Mouse (Mus musculus) heart, postnatal 25 days (tissue): Measurements from ENCODE around the gene Bdkrb2. TPM values are rescaled to one million over a fixed set of nuclear protein-coding genes. Genes with fewer than 3 reads are reported as not detected.
A peak's percentile ranks its signal among the peaks of the same experiment; 100 is the strongest.

Experiments used
- DNase-seq: peaks from one replicate; pipeline ENCODE4 v3.0.0; 2022; ENCODE audit warnings: low spot score
- intact Hi-C: fragments of 180-260 bp; cut with DNase I; formaldehyde crosslinking; loops from one replicate; pipeline ENCODE4 v1.15.1; 2025
- total RNA-seq, 2 experiments: library from RNA; stranded (reverse); gene quantifications; 2 replicates each; pipeline ENCODE4 v1.2.3; 2021

Gene Bdkrb2
- total RNA-seq, 2 experiments from 2014 or later, result 0.59 to 0.88 TPM

- DNase-seq, result no peak
- intact Hi-C loops, result no loop called here
Observed at GRCm38 (mm10) chr12:105580490-105580889, 17.5 kb downstream of the Bdkrb2 start.

- intact Hi-C loops, result no loop called here
- no peak for DNase-seq
Observed at GRCm38 (mm10) chr12:105582486-105582885, 19.5 kb downstream of the Bdkrb2 start.

- no peak for DNase-seq
- intact Hi-C loops, result no loop called here
Observed at GRCm38 (mm10) chr12:105583484-105583883, 20.5 kb downstream of the Bdkrb2 start.

- intact Hi-C loops, result loop anchor here (1.0 to 2.0 kb wide), 2 partner anchors 20 to 87 kb away; no protein-coding TSS in a partner anchor
Observed at GRCm38 (mm10) chr12:105584851-105585250, 21.8 kb downstream of the Bdkrb2 start.

GRCm38 (mm10) chr12:105587526-105587925 is 24.5 kb downstream of the Bdkrb2 start:
- intact Hi-C loops, result no loop called here

More at GRCm38 (mm10) chr12:105584851-105585250, 21.8 kb downstream of the Bdkrb2 start:
- DNase-seq, result peak; percentile 37

DNA sequence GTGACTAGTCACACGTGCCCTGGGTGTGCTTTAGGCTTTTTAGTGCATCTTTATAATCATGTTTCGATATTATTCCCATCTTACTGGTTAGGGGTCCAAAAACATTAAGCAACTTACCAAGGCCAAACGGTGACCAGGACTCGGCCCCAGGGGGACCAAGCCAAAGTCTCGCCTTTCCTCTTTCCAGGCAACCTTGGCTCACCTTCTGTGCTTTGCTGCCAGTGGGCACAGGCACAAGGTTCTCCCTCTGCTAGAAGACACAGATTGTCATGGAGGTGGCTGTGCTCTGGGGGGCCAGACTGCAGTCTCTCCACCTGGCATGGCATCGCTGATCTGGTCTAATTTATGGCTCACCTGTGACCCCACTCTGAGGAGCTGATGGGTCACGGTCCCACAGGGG is 27.8 kb downstream of the Bdkrb2 start:
- intact Hi-C loops, result no loop called here
- no peak for DNase-seq

More at GRCm38 (mm10) chr12:105587526-105587925, 24.5 kb downstream of the Bdkrb2 start:
- no peak for DNase-seq

- DNase-seq, result no peak
- intact Hi-C loops, result no loop called here
Observed at GRCm38 (mm10) chr12:105592361-105592761, 29.3 kb downstream of the Bdkrb2 start.

GRCm38 (mm10) chr12:105593471-105593870 is 30.4 kb downstream of the Bdkrb2 start:
- intact Hi-C loops, result no loop called here
- DNase-seq, result no peak

DNA sequence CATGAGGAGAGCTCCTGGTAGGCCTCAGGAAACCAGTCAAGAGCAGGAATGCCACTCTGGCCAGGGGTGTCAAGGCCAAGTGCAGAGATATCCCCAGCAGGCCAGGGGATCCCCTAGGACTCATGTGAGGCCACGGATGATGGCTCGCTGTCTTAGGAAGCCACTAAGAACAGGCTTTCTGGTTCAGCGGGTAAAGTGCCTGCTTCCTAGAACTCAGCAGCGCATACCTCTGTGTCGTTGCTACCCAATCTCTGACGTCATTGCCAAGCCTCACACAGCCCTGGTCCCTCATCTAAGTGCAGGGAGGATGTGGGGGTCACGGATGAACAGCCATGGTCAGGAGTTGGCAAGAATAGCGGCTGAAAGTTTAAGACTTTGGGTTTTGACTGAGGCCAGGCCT is 34.1 kb downstream of the Bdkrb2 start:
- DNase-seq, result no peak
- intact Hi-C loops, result no loop called here

- intact Hi-C loops, result no loop called here
- no peak for DNase-seq
Observed at GRCm38 (mm10) chr12:105598503-105598902, 35.5 kb downstream of the Bdkrb2 start.

DNA sequence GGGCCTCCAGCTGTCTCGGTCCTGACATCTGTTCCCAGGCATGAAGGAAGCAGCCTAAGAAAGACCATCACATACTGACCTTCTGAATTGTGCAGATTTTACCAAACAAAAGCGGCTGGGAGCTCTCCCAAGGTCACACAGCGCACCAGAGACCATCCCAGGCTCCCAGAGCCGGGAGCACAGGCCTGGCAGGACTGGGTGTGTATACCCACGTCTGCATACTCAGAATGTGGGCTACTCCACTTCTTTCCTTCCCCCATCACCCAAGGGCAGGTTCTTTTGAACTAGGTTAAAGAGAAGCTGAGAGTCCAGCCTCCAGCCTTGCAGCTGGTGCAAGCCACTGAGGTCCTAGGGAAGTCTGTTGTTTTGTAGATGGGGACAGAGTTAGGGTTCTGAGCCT is 36.1 kb downstream of the Bdkrb2 start:
- intact Hi-C loops, result no loop called here
- DNase-seq, result no peak

DNA sequence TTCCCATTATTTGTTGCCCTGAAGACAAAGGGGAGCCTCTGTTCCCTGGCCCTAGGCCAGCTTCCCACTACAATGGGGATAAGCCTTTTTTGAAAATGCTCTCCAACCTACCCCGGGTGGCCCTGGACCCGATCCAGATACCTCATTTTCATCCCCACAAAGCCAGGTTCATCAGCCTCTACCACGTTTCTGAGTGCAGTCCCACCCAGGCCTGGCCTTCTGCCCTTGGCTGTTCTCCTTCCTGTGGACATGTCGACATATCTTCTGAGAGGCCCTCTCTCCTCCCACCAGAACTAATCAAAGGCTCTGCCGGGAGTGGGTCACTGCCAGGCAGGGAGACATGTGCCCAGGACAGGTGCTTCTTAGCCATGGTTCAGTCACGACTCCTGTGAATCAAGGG is 38.6 kb downstream of the Bdkrb2 start:
- intact Hi-C loops, result no loop called here
- DNase-seq, result no peak

GRCm38 (mm10) chr12:105602581-105603210 is 39.7 kb downstream of the Bdkrb2 start, which contains the start of gene Bdkrb1:
TSS of gene Bdkrb1 (plus strand) at chr12:105603085.
- intact Hi-C loops, result no loop called here
- no peak for DNase-seq

DNA sequence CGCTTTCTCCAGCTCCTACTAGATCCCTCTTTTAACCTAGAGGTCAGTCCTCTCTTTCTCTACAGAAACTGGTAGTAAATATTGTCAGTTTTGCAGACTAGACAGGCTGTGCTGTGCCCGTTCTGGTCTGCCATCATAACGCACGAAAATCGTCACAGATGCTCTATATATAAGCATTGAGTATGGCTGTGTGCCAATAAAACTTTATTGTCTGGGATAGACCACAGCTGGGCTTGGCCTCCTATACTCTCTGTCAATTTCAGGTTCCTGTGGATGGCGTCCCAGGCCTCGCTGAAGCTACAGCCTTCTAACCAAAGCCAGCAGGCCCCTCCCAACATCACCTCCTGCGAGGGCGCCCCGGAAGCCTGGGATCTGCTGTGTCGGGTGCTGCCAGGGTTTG is 40.9 kb downstream of the Bdkrb2 start:
- no peak for DNase-seq

GRCm38 (mm10) chr12:105605212-105605611 is 42.2 kb downstream of the Bdkrb2 start:
- intact Hi-C loops, result no loop called here
- no peak for DNase-seq

More for the DNA sequence above, 40.9 kb downstream of the Bdkrb2 start:
- intact Hi-C loops, result no loop called here

GRCm38 (mm10) chr12:105606881-105607280 is 43.9 kb downstream of the Bdkrb2 start:
- DNase-seq, result no peak
- intact Hi-C loops, result no loop called here

GRCm38 (mm10) chr12:105611045-105611444 is 48.0 kb downstream of the Bdkrb2 start:
- no peak for DNase-seq
- intact Hi-C loops, result no loop called here

DNA sequence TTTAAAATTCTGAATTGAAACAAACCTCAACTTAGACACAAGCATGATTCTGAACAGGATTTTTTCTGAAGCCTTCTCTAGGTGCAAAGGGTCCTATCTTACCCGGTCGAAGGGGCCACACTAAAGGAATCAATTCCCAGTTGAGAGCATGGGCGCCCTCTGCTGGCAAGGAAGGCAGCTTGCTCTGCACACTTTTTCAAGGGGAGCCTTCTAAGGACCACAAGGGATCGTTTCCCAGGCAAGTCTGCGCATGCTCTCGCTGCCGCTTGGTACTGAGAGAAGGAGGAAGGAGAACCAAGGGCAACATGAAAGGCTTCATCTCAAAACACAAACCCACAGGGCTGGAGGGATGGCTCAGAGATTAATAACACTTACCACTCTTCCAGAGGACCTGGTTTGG is 48.7 kb downstream of the Bdkrb2 start:
- intact Hi-C loops, result no loop called here

GRCm38 (mm10) chr12:105613559-105613958 is 50.5 kb downstream of the Bdkrb2 start:
- no peak for DNase-seq
- intact Hi-C loops, result no loop called here

More for the DNA sequence above, 48.7 kb downstream of the Bdkrb2 start:
- no peak for DNase-seq

DNA sequence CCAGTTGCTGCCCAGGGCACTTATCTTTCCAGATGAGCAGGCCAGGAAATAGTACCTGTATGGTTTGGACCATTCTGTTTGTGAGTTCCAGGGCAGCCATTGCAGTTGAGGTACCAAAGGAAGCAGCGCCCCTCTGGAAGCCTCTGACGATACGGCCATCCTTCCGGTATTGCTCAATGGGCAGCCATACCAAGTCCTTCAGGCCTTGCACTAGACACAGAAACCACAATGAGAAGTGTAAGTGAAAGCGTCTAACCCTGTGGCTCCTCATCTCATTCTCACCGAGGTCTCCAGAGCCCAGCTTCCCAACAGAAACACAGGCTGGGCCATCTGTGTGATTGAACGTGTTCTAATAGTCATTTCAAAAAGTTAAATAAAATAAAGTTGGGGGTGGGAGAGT is 59.0 kb downstream of the Bdkrb2 start:
- no peak for DNase-seq
- intact Hi-C loops, result no loop called here

- no peak for DNase-seq
- intact Hi-C loops, result no loop called here
Observed at GRCm38 (mm10) chr12:105622981-105623539, 60.0 kb downstream of the Bdkrb2 start.

DNA sequence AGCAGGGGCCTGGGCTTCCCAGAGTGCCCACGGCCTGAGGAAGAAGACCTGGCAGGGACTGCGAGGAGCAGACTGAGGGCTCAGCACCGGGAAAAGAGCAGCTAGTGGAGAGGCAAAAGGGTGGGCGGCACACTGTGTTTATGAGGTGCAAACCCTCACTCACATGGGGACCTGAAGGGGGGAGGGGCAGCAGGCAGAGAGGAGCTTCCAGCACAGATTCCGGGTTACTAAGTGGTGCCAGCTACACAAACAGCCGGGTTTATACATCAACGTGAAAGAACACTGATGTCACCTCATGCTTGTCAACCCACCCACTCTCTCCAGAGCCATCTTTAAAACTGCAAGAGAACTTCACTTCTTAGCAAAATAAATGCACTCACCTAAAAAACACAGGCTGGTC is 62.8 kb downstream of the Bdkrb2 start:
- no peak for DNase-seq
- intact Hi-C loops, result no loop called here
